Mouse (Mus musculus): ENCODE results near the gene Sun5. TPM values are rescaled to one million over a fixed set of nuclear protein-coding genes. Genes with fewer than 3 reads are reported as not detected.

The Sun5 gene
- polyA plus RNA-seq, 1 experiment from 2014 or later, result not detected

DNA sequence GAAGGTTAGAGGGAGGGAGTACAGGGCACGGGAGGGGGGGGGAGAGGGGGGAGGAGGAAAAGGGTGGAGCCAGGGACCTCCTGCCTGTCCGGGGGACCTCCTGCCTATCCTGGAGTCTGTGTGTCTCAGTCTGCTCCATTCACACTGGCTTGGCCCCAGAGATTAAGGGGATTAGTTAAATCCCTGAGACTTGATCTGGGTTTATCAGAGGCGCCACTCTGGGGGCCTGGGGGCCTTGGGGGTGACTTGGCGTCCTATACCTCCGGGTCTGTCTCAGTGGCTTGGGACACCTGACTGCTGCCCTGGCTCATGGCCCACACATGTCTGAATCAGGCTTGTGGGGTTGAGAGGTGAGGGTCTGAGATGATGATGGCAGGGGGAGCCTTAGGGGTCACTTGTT is 17.3 kb downstream of the Sun5 start:
- H3K27ac ChIP-seq (replicated peaks), result no peak overlapping the region
- no peak for ATAC-seq (ENCODE audit: low FRiP score, low TSS enrichment)
- no peak overlapping the region for H3K4me3 ChIP-seq (ENCODE audit: low read depth, low read length)
- no peak overlapping the region for H3K4me2 ChIP-seq (replicated peaks; ENCODE audit: low read depth)
- 17% methylated on average over 4 of the region's 5 CpGs for WGBS
- H3K27me3 ChIP-seq (ENCODE audit: control insufficient read depth, insufficient read depth, low read length), result no peaks in the 10 kb centered on the region
- H3K4me1 ChIP-seq (replicated peaks; ENCODE audit: control insufficient read depth, insufficient read depth), result no peaks in the 10 kb centered on the region
- no peaks in the 10 kb centered on the region for H3K9me3 ChIP-seq (ENCODE audit: control insufficient read depth, low read length)
- TF ChIP-seq CTCF (IDR thresholded peaks at IDR 0.05; ENCODE audit: low read depth), result no peak
- TF ChIP-seq EP300 (optimal IDR thresholded peaks at IDR 0.05), result no peak
- no peak overlapping the region for H3K9ac ChIP-seq (ENCODE audit: low read length)
- DNase-seq (ENCODE audit: low spot score), result no peak
- H3K36me3 ChIP-seq (ENCODE audit: control insufficient read depth, insufficient read depth, low read length), result no peaks in the 10 kb centered on the region

- Histone ChIP-seq H3K4me2 (replicated peaks; ENCODE audit: low read depth) (no peak overlapping the region), H3K9me3 (ENCODE audit: control insufficient read depth, low read length) (no peaks in the 10 kb centered on the region), H3K36me3 (ENCODE audit: control insufficient read depth, insufficient read depth, low read length) (no peaks in the 10 kb centered on the region), H3K27me3 (ENCODE audit: control insufficient read depth, insufficient read depth, low read length) (no peaks in the 10 kb centered on the region), H3K4me3 (ENCODE audit: low read depth, low read length) (no peak overlapping the region), H3K4me1 (replicated peaks; ENCODE audit: control insufficient read depth, insufficient read depth) (no peaks in the 10 kb centered on the region), H3K27ac (replicated peaks) (no peak overlapping the region), H3K9ac (ENCODE audit: low read length) (no peak overlapping the region)
- TF ChIP-seq EP300 (optimal IDR thresholded peaks at IDR 0.05) (no peak), CTCF (IDR thresholded peaks at IDR 0.05; ENCODE audit: low read depth) (peak; percentile 67)
- WGBS, result 44% methylated on average over 4 of the region's 4 CpGs
- ATAC-seq (ENCODE audit: low FRiP score, low TSS enrichment) (no peak), DNase-seq (ENCODE audit: low spot score) (peak; percentile 69)
These were observed 19.9 kb downstream of the Sun5 start for GRCm38 (mm10) chr2:153851030-153851360.

GRCm38 (mm10) chr2:153850351-153851029 is 20.4 kb downstream of the Sun5 start:
- Histone ChIP-seq H3K36me3 (ENCODE audit: control insufficient read depth, insufficient read depth, low read length) (no peaks in the 10 kb centered on the region), H3K9ac (ENCODE audit: low read length) (no peak overlapping the region), H3K9me3 (ENCODE audit: control insufficient read depth, low read length) (no peaks in the 10 kb centered on the region), H3K4me1 (replicated peaks; ENCODE audit: control insufficient read depth, insufficient read depth) (no peaks in the 10 kb centered on the region), H3K4me3 (ENCODE audit: low read depth, low read length) (no peak overlapping the region), H3K4me2 (replicated peaks; ENCODE audit: low read depth) (no peak overlapping the region), H3K27ac (replicated peaks) (no peak overlapping the region), H3K27me3 (ENCODE audit: control insufficient read depth, insufficient read depth, low read length) (no peaks in the 10 kb centered on the region)
- ATAC-seq (ENCODE audit: low FRiP score, low TSS enrichment) (no peak), DNase-seq (ENCODE audit: low spot score) (no peak)
- WGBS, result 85% methylated on average over 6 of the region's 6 CpGs
- TF ChIP-seq CTCF (IDR thresholded peaks at IDR 0.05; ENCODE audit: low read depth) (peak; percentile 51), EP300 (optimal IDR thresholded peaks at IDR 0.05) (no peak)

DNA sequence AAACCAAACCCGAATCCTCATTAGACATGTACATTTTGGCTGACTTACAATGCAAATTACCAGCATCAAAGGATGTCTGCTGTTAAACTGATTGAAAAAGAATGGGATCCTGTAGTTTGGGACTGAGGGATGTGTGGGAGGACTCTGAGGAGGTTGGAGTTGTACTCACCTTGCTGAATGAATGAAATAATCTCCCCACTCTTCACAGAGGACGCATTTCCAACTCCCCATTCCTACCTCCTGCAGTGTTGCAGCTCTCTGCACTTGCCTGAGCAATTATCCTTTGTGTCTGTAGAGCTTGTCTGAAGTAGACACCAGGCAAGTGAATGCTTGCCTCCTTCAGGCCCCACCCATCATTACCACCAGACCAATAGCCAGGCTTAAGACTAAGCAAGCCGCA is 22.5 kb downstream of the Sun5 start:
- no peaks in the 10 kb centered on the region for H3K4me1 ChIP-seq (replicated peaks; ENCODE audit: control insufficient read depth, insufficient read depth)
- H3K9me3 ChIP-seq (ENCODE audit: control insufficient read depth, low read length), result no peaks in the 10 kb centered on the region
- DNase-seq (ENCODE audit: low spot score) (no peak), ATAC-seq (ENCODE audit: low FRiP score, low TSS enrichment) (no peak)
- H3K4me3 ChIP-seq (ENCODE audit: low read depth, low read length), result no peak overlapping the region
- no peaks in the 10 kb centered on the region for H3K27me3 ChIP-seq (ENCODE audit: control insufficient read depth, insufficient read depth, low read length)
- TF ChIP-seq CTCF (IDR thresholded peaks at IDR 0.05; ENCODE audit: low read depth) (no peak), EP300 (optimal IDR thresholded peaks at IDR 0.05) (no peak)
- no peak overlapping the region for H3K9ac ChIP-seq (ENCODE audit: low read length)
- H3K36me3 ChIP-seq (ENCODE audit: control insufficient read depth, insufficient read depth, low read length), result no peaks in the 10 kb centered on the region
- no peak overlapping the region for H3K27ac ChIP-seq (replicated peaks)
- H3K4me2 ChIP-seq (replicated peaks; ENCODE audit: low read depth), result no peak overlapping the region
- WGBS, result 71% methylated on average over 3 of the region's 3 CpGs

DNA sequence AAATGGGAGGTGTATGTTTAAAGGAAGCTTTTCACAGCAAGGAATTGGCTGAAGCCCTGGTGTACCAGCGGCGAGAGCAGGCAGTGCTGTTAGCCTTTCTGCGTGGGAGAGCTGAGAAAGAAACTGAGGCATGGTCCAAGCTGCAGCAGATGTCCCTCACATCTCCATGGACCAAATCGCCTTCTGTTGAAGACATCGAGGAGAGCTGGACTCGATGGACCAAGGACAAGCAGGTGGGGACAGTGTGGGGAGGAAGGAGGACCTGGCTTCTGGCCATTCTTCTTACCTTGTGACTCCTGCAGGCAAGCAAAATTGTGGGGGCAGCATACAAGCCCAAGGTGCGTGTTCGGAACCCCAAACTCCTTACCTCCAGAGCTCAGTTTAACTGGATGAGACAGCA is 28.0 kb downstream of the Sun5 start:
- DNase-seq (ENCODE audit: low spot score) (no peak), ATAC-seq (ENCODE audit: low FRiP score, low TSS enrichment) (no peak)
- Histone ChIP-seq H3K9ac (ENCODE audit: low read length) (no peak overlapping the region), H3K27ac (replicated peaks) (no peak overlapping the region), H3K4me3 (ENCODE audit: low read depth, low read length) (no peak overlapping the region), H3K36me3 (ENCODE audit: control insufficient read depth, insufficient read depth, low read length) (no peaks in the 10 kb centered on the region), H3K27me3 (ENCODE audit: control insufficient read depth, insufficient read depth, low read length) (no peaks in the 10 kb centered on the region), H3K9me3 (ENCODE audit: control insufficient read depth, low read length) (no peaks in the 10 kb centered on the region), H3K4me1 (replicated peaks; ENCODE audit: control insufficient read depth, insufficient read depth) (no peaks in the 10 kb centered on the region), H3K4me2 (replicated peaks; ENCODE audit: low read depth) (no peak overlapping the region)
- WGBS, result 84% methylated on average over 8 of the region's 8 CpGs
- TF ChIP-seq EP300 (optimal IDR thresholded peaks at IDR 0.05) (no peak), CTCF (IDR thresholded peaks at IDR 0.05; ENCODE audit: low read depth) (no peak)

DNA sequence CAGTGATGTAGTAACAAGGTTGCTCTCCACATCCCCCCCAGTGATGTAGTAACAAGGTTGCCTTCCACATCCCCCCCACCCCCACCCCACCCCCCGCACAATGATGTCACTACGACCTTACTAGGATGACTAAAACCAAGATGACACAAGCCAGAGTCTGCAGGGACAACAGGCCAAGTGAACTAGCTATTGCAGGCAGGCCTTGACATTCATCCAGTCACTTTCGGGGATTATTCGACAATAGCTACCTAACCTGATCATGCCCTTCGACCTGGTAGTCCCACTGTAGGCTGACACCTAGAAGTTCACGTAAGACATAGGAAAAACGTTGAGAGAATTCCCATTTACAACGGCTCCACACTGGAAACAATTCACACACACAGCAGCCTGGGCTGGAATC is 37.6 kb downstream of the Sun5 start:
- no peaks in the 10 kb centered on the region for H3K9me3 ChIP-seq (ENCODE audit: control insufficient read depth, low read length)
- TF ChIP-seq CTCF (IDR thresholded peaks at IDR 0.05; ENCODE audit: low read depth) (no peak), EP300 (optimal IDR thresholded peaks at IDR 0.05) (no peak)
- H3K9ac ChIP-seq (ENCODE audit: low read length), result no peak overlapping the region
- no peak overlapping the region for H3K4me2 ChIP-seq (replicated peaks; ENCODE audit: low read depth)
- H3K27me3 ChIP-seq (ENCODE audit: control insufficient read depth, insufficient read depth, low read length), result no peaks in the 10 kb centered on the region
- H3K27ac ChIP-seq (replicated peaks), result no peak overlapping the region
- no peak for DNase-seq (ENCODE audit: low spot score)
- no peaks in the 10 kb centered on the region for H3K36me3 ChIP-seq (ENCODE audit: control insufficient read depth, insufficient read depth, low read length)
- H3K4me1 ChIP-seq (replicated peaks; ENCODE audit: control insufficient read depth, insufficient read depth), result no peaks in the 10 kb centered on the region
- WGBS, result 85% methylated on average over 8 of the region's 8 CpGs
- no peak overlapping the region for H3K4me3 ChIP-seq (ENCODE audit: low read depth, low read length)
- no peak for ATAC-seq (ENCODE audit: low FRiP score, low TSS enrichment)

Measured in stomach, postnatal 0 days (tissue).